In genomic region chr7:29853219-29853842, GRCm38 (mm10) we compare ENCODE assay signal across 7 mouse cellular contexts. TPM values are rescaled to one million over a fixed set of nuclear protein-coding genes. Genes with fewer than 3 reads are reported as not detected.
A peak's percentile ranks its signal among the peaks of the same experiment; 100 is the strongest.
DNase-seq lines count a peak whose midpoint lies in the region; ATAC-seq and TF ChIP-seq lines count a peak whose summit lies in the region.

Gene Zfp940 (minus strand): TSS chr7:29853669.

- H3K9me3 ChIP-seq in embryonic facial prominence, embryonic 12.5 days = no peaks in the 10 kb centered on the region
- no peaks in the 10 kb centered on the region for H3K9me3 ChIP-seq in limb, embryonic 11.5 days (ENCODE audit: control insufficient read depth, low read length)
- H3K9me3 ChIP-seq in midbrain, embryonic 14.5 days (ENCODE audit: control insufficient read depth, low read length) = no peaks in the 10 kb centered on the region

- H3K4me2 ChIP-seq in embryonic facial prominence, embryonic 12.5 days (replicated peaks) = peak within 1 kb of the TSS; percentile 70
- H3K4me2 ChIP-seq in limb, embryonic 11.5 days (ENCODE audit: low read depth, severe bottlenecking) = peak within 1 kb of the TSS; percentile 81
- H3K4me2 ChIP-seq in midbrain, embryonic 14.5 days (ENCODE audit: low read length) = peak within 1 kb of the TSS; percentile 84

- H3K9ac ChIP-seq in embryonic facial prominence, embryonic 12.5 days = peak within 1 kb of the TSS; percentile 51
- peak within 1 kb of the TSS; percentile 1 for H3K9ac ChIP-seq in limb, embryonic 11.5 days (ENCODE audit: low read length)
- H3K9ac ChIP-seq in midbrain, embryonic 14.5 days (replicated peaks; ENCODE audit: low read length) = peak within 1 kb of the TSS; percentile 72

- no peaks in the 10 kb centered on the region for H3K27me3 ChIP-seq in embryonic facial prominence, embryonic 12.5 days
- no peaks in the 10 kb centered on the region for H3K27me3 ChIP-seq in limb, embryonic 11.5 days (ENCODE audit: control insufficient read depth, insufficient read depth, low read length)
- no peaks in the 10 kb centered on the region for H3K27me3 ChIP-seq in midbrain, embryonic 14.5 days (ENCODE audit: control insufficient read depth, insufficient read depth, low read length)
- no peaks in the 10 kb centered on the region for H3K27me3 ChIP-seq in spleen, adult 2 months (ENCODE audit: control insufficient read depth, insufficient read depth, low read length)

- no peaks in the 10 kb centered on the region; the same call in 1 of the 2 replicates for H3K36me3 ChIP-seq in embryonic facial prominence, embryonic 12.5 days
- no peaks in the 10 kb centered on the region; the same call in 1 of the 2 replicates for H3K36me3 ChIP-seq in limb, embryonic 11.5 days (ENCODE audit: control insufficient read depth, insufficient read depth, low read length)
- H3K36me3 ChIP-seq in midbrain, embryonic 14.5 days (ENCODE audit: control insufficient read depth, insufficient read depth, low read length) = peaks cover 9% of the 10 kb centered on the region; the same call in 1 of the 2 replicates
- H3K36me3 ChIP-seq in spleen, adult 2 months (ENCODE audit: control insufficient read depth, insufficient read depth, low read length) = no peaks in the 10 kb centered on the region

- peaks cover 6% of the 10 kb centered on the region; the same call in 1 of the 2 replicates for H3K4me1 ChIP-seq in embryonic facial prominence, embryonic 12.5 days
- H3K4me1 ChIP-seq in limb, embryonic 11.5 days (ENCODE audit: control insufficient read depth, insufficient read depth, low read length) = no peaks in the 10 kb centered on the region
- H3K4me1 ChIP-seq in midbrain, embryonic 14.5 days (ENCODE audit: control insufficient read depth, insufficient read depth, low read length) = peaks cover 4% of the 10 kb centered on the region
- H3K4me1 ChIP-seq in spleen, adult 2 months (ENCODE audit: control insufficient read depth, insufficient read depth, insufficient read length) = peaks cover 4% of the 10 kb centered on the region; the same call in 1 of the 2 replicates

- WGBS in embryonic facial prominence, embryonic 12.5 days = 2% methylated on average over 21 of the region's 21 CpGs
- 1% methylated on average over 21 of the region's 21 CpGs for WGBS in limb, embryonic 11.5 days
- WGBS in midbrain, embryonic 14.5 days = under 1% methylated on average over 21 of the region's 21 CpGs
- 3% methylated on average over 21 of the region's 21 CpGs for WGBS in spleen, adult 2 months

- TF ChIP-seq CTCF in spleen, adult 2 months (IDR thresholded peaks at IDR 0.05; ENCODE audit: extremely low read depth, insufficient read depth, insufficient read length, insufficient replicate concordance) = no peak

- ATAC-seq in embryonic facial prominence, embryonic 12.5 days (ENCODE audit: insufficient number of reproducible peaks, insufficient read depth, low FRiP score, low TSS enrichment) = peak; percentile 93
- ATAC-seq in limb, embryonic 11.5 days (ENCODE audit: insufficient number of reproducible peaks, low FRiP score, low TSS enrichment, low read depth) = peak; percentile 95
- ATAC-seq in midbrain, embryonic 14.5 days (ENCODE audit: low FRiP score, low TSS enrichment) = peak; percentile 98

- no peak within 1 kb of the TSS for H3K27ac ChIP-seq in embryonic facial prominence, embryonic 12.5 days
- no peak within 1 kb of the TSS for H3K27ac ChIP-seq in limb, embryonic 11.5 days (replicated peaks; ENCODE audit: low read depth, low read length)
- H3K27ac ChIP-seq in midbrain, embryonic 14.5 days (replicated peaks; ENCODE audit: low read depth, low read length) = peak within 1 kb of the TSS; percentile 77
- H3K27ac ChIP-seq in spleen, adult 2 months (ENCODE audit: insufficient read depth, low read length) = no peak within 1 kb of the TSS

- peak within 1 kb of the TSS; percentile 62 for H3K4me3 ChIP-seq in embryonic facial prominence, embryonic 12.5 days
- peak within 1 kb of the TSS; percentile 36 for H3K4me3 ChIP-seq in limb, embryonic 11.5 days (ENCODE audit: low read depth, low read length)
- peak within 1 kb of the TSS; percentile 54 for H3K4me3 ChIP-seq in midbrain, embryonic 14.5 days (replicated peaks; ENCODE audit: low read depth, low read length)
- peak within 1 kb of the TSS; percentile 91 for H3K4me3 ChIP-seq in spleen, adult 2 months (ENCODE audit: extremely low read depth, insufficient read depth, insufficient read length)

- DNase-seq in adrenal gland, postnatal 25 days = peak; percentile 75
- peak; percentile 98 for DNase-seq in heart, adult 11 months
- peak; percentile 87 for DNase-seq in kidney, adult 18-20 months
- DNase-seq in limb, embryonic 11.5 days (ENCODE audit: low spot score) = peak; percentile 95
- peak; percentile 97 for DNase-seq in midbrain, embryonic 14.5 days
- peak; percentile 54 to 85 for DNase-seq in spleen, adult 2 months (ENCODE audit: low read depth in 1 of 2, low spot score in 2 of 2)

- no peak for TF ChIP-seq POLR2A in spleen, adult 2 months (IDR thresholded peaks at IDR 0.05; ENCODE audit: low read depth, low read length)

RNA-seq across cellular contexts. Expression of gene Zfp940, which starts in this region (rescaled TPM):
- 0.90 and 1.1 TPM in 2 replicates for total RNA-seq in adrenal gland, postnatal 25 days (2021)
- 8.5 and 8.7 TPM in 2 replicates for polyA plus RNA-seq in embryonic facial prominence, embryonic 12.5 days (2016; fragmentation: Nextera tagmentation; extraction: Ambion mirVana)
- 9.8 TPM in 2 replicates for polyA plus RNA-seq in limb, embryonic 11.5 days (2014; fragmentation: Nextera tagmentation; extraction: Ambion mirVana)
- 13.7 and 16.5 TPM in 2 replicates for polyA plus RNA-seq in midbrain, embryonic 14.5 days (2014; fragmentation: Nextera tagmentation; extraction: Ambion mirVana)
- 0.37 and 0.39 TPM in 2 replicates for polyA plus RNA-seq in spleen, adult 2 months (2012; rRNA removed)

Comparison
In these comparisons a context has a peak if more than half of its experiments do, and no peak if none do; other contexts are left out.
1. Peak in DNase-seq and H3K4me3 ChIP-seq in spleen, adult 2 months; RNA of the gene not detected or under 1 TPM.
2. H3K4me3 ChIP-seq: peak in every context shown above with its lines; median percentile 91 in spleen, adult 2 months; 62 in embryonic facial prominence, embryonic 12.5 days; 54 in midbrain, embryonic 14.5 days; 36 in limb, embryonic 11.5 days.
3. H3K9ac ChIP-seq: peak in every context shown above with its lines; median percentile 72 in midbrain, embryonic 14.5 days; 51 in embryonic facial prominence, embryonic 12.5 days; 1 in limb, embryonic 11.5 days.